Mouse (Mus musculus) cerebellum, adult 11 months (tissue): ENCODE measurements around the gene Atcay.
"Not testable (repeated sequence)": the region's sequence is repeated elsewhere in the genome, so short reads cannot be mapped to it uniquely, and the experiment has no call there.

Source experiments
- DNase-seq: peaks from one replicate; pipeline ENCODE4 v3.0.0; 2022

The Atcay gene

GRCm38 (mm10) chr10:81240876-81241275, 10.2 kb upstream of the Atcay start:
- no peak for DNase-seq

DNA sequence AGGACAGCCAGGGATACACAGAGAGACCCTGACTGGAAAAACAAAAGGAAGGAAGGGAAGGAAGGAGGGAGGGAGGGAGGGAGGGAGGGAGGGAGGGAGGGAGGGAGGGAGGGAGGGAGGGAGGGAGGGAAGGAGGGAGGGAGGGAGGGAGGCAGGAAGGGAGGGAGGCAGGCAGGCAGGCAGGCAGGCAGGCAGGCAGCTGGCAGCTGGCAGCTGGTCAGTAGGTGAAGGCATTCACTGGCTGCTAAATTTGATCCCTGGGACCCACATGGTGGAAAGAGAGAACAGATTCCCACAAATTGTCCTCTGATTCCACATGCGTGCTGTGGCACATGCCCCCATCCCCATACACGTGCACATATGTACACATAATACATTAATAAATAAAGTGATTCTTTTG, 8.0 kb upstream of the Atcay start:
- no peak for DNase-seq

- DNase-seq, result no peak
Measured at GRCm38 (mm10) chr10:81236471-81237268, 6.0 kb upstream of the Atcay start.

DNA sequence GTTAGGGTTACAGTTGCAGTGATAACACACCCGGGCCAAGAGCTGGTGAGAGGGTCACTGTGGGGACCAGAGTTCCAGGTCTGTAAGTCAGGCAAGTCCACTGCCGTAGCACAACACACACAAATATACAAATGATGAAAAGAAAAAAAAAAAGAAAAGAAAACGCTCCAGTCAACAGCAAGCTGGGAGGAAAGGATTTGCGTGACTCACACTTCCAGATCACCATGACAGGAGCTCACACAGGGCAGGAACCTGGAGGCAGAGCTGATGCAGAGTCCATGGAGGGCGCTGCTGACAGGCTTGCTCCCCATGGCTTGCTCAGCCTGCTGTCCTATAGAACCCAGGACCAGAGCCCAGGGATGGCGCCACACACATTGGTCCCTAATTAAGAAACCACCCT, 3.6 kb upstream of the Atcay start:
- DNase-seq, result no peak

GRCm38 (mm10) chr10:81233226-81233585, 2.6 kb upstream of the Atcay start:
- no peak for DNase-seq

DNA sequence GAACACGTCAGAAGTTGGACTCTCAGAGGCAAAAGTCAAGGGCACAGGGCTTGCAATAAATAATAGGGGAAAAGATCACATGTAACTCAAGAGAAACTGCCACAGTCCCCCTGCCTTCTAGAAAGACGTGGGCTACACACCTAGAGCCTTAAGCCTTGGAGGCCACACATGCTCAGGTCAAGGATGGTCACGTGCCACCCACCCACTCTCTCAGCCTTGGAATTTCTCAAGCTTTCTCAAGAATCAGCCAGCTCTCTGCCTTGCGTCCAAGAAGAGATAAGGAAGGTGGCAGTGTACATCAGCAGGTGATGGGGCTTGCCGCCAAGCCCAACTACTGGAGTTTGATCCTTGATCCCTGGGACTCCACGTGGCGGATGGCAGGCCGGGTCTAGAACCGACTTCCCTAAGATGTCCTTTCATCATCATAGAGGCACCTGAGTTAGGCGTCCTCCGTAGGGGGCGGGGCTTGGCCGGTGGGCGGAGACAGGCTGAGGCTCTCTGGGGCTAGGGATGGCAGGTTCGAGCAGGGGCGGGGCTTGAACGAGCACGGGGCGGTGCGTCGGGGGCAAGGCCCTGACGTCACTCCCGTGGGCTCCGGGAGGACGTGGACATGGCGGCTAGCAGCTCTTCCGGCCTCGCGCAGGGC, 2.1 kb upstream of the Atcay start, which contains the start of gene Zfr2:
Zfr2 (plus strand) TSS at position 576 of the 646 bp plus-strand sequence.
- DNase-seq, result peak; percentile 96

GRCm38 (mm10) chr10:81231436-81231835, 803 bp upstream of the Atcay start:
- no peak for DNase-seq

- no peak for DNase-seq
Measured at GRCm38 (mm10) chr10:81229735-81230437, 747 bp downstream of the Atcay start.

DNA sequence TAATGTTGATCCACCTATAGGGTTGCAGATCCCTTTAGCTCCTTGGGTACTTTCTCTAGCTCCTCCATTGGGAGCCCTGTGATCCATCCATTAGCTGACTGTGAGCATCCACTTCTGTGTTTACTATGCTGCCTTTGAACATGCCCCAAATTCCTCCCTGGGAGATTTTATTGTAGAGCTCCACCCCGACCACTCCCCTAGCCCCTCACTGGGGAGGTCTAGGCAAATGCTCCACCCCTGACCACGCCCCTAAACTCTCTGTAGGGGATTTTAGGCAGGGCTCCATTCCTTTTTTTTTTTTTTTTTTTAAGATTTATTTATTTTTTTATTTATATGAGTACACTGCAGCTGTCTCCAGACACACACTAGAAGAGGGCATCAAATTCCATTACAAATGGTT, 6.9 kb downstream of the Atcay start:
- not testable (repeated sequence) for DNase-seq

GRCm38 (mm10) chr10:81221402-81222015, 9.1 kb downstream of the Atcay start:
- no peak for DNase-seq

DNA sequence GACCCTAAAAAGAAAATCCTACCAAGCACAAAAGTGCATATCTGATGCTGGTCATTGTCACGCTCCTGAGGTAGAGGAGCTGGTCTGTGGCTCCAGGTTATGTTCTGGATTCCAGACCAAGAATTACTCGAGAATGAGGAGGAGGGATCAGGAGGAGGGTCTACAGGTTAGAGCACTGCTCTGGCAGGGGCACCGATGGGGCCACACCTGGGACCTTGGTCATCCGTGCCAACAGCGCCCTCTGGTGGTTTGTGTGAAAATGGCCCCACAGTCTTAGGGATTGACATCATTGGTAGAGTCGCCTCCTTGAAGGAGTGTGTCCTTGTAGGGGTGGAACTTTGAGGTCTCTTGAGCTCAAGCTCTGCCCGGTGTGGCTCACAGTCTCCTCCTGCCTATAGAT, 12.7 kb downstream of the Atcay start:
- DNase-seq, result peak; percentile 64

DNA sequence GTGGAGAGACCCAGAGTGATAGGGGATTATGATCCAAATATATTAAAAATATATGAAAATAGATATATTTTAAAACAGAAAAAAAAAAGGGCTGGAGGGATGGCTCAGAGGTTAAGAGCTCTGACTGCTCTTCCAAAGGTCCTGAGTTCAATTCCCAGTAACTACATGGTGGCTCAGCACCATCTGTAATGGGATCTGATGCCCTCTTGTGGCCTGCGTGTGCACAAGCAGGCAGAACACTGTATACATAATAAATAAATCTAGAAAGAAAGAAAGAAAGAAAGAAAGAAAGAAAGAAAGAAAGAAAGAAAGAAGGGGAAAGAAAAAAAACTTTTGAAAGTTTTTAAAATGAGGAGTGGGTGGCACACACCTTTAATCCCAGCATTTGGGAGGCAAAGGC, 13.4 kb downstream of the Atcay start:
- not testable (repeated sequence) for DNase-seq

- DNase-seq, result no peak
Measured at GRCm38 (mm10) chr10:81216810-81217209, 13.8 kb downstream of the Atcay start.

DNA sequence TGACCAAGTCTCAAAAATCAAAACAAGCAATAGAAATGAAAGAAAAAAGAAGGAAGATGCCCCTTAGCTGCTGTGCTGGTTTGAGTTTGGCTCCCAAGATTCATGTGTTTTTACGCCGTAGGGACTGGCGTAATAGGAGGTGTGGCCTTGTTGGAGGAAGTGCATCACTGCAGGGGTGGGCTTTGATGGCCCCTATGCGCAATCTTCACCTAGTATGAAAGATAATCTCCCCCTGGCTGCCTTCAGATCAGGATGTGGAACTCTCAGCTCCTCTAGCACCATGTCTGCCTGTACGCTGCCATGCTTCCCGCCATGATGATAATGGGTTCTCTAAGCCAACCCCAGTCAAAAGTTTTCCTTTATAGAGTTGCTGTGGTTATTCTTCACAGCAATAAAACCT, 14.4 kb downstream of the Atcay start:
- DNase-seq, result no peak

DNA sequence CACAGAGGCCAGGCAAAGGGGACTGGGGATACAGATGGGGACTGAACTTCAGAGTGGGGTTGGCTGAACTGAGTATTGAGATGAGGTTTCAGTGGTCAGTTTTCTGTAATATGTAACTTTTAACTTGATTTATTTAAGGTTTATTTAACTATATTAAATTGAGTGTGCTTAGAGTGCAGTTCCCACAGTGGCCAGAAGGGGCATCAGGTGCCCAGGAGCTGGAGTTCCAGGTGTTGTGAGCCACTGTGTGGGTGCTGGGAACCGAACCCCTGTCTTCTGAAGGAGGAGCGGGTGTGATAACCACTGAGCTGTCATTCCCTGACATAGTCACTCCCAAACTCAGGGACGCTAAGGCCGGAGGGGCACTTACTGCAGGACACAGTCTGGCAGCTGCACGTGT, 20.5 kb downstream of the Atcay start:
- no peak for DNase-seq

DNA sequence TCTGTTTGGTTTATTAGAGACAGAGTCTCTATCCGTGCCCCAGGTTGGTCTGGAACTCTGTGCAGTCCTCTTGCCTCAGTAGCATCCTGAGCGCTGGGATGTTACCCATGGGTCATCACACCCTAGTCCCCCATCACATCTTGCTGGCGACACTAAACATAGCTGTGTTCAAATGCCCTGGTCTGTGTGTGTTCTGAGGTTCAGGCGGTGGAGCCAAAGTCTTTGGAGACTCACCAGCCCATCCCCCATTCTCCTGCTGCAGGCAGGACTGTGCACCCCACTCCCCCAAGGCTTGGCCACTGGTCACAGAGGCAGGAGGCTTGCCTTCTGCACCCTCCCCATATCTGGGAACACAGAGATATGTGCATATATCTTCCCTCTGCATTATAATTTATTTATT, 26.5 kb downstream of the Atcay start:
- no peak for DNase-seq

GRCm38 (mm10) chr10:81202978-81203720, 27.5 kb downstream of the Atcay start:
- no peak for DNase-seq

DNA sequence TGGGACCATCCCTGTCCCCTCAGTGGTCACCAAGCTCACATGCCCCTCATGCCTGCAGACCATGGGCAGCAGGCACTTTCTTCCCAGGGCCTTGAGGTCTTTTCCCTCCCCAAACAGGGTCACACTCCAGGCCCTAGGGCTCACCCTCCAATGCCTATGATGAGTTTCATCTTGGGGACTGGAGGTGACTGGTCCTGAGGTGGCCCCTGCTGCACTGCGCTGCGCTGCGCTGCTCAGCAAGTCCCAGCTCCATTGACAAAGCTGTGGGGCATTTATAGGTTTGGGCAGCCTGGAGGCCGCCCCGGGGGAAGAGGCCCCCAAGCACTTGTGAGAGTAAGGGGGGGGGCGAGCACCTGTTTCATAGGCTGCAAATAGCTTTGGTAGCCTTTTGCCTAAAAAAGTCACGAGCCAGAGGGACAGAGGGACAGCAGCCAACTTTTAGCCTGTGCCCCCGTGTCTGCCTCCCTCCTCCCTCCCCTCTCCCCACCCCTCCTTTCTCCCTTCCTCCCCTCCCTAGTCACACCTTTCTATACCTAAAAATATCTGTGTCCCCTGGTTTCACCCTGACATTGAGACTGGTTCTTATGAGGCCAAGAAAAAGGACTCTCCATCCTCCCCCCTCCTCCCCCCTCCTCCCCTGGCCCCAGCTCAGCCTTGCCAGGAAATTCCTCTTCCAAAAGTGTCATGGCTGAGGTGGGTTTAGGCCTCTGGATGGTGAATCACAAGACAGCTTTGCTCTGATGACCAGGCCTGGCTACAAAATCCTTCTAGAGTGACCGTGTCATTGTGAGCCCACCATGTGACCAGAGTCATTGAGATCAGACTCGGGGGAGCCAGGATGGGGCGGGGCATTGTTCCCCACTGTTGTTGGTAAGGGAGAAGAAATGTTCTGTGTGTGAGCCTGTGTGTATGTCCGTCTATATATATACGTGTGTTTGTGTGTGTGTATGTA, 28.6 kb downstream of the Atcay start, which contains the start of gene Nmrk2:
Nmrk2 (minus strand) TSS at position 245 of the 952 bp plus-strand sequence.
- no peak for DNase-seq

DNA sequence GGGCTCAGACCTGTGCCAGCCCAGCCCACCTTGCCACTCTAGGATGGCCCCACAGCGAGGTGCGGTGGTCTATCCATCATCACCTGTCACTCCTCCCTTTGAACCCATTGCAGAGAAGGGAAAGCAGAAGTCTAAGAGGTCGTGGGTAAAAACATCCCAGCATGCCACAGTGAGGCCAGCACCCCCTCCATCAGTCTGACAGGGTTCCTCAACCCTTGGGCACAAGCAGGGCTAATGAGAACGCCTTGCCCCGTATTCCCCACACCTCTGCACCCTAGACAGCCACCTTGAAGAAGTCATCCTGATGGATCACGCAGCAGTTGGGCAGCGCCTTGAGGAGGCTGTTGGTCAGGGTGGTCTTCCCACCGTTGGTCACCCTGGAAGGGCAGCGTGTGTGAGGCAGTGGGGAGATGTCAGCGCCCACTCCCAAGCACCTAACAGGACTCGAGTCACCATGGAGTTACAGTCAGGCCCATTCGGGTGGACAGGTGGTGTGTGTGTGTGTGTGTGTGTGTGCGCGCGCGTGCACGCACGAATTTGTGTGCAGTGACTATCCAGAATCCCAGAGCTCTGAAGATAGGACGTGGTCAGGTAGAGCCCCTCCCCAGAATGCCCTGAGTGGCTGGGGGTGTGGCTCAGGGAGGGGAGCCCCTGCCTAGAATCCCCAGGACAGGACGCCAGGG, 29.9 kb downstream of the Atcay start:
- DNase-seq, result no peak

DNA sequence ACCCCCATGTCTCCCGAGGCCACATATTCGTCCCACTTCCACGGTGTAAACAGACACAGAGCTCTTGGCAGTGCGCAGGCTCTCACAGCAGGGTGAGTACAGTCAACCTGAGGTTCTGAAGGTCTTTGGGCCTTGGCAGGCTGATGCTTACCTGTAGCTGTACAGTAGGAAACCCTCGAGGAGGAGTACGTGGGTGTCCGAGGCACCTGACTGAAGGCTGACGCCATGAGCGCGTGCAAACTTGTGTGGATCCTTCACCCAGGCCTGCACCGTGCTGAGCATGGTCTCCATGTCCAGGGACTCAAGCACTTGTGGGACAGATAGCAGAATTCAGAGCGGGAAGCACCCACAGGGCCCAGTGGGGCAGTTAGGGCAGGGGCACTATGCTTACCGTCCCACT, 30.5 kb downstream of the Atcay start:
- DNase-seq, result no peak

DNA sequence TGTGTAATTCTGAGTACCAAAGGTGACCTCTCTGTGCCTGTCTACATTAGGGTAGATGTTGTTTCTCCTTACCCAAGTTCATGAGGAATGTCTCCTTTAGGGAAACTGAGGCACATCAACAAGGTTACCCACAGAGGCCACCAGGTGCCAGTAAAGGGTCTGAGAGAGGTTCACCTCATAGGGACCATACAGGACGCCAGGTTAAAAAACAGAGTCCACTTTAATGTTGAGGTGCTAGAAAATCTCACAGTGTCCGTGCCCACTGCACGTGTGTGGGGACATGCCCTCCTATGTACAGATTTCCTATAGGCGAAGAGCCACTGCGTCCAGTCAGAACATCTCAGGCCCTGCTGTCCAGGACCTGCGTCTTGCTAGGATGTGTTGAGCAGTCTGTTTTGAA, 31.6 kb downstream of the Atcay start:
- no peak for DNase-seq
